Mouse (Mus musculus) layer of hippocampus, adult 2 months (tissue): ENCODE results near the gene Uimc1. TPM values are rescaled to one million over a fixed set of nuclear protein-coding genes. Genes with fewer than 3 reads are reported as not detected.
A peak's percentile ranks its signal among the peaks of the same experiment; 100 is the strongest.

ENCODE experiments used
- DNase-seq, 2 experiments: peaks; one replicate each; pipeline ENCODE4 v3.0.0; 2022; ENCODE audit warnings: low spot score in 2 of 2
- H3K27ac ChIP-seq: fragments of 200-600 bp; 2 replicates; pipeline ENCODE4 v1.8.1; 2022
- H3K4me3 ChIP-seq: fragments of 200-600 bp; 2 replicates; pipeline ENCODE4 v1.8.1; 2022; ENCODE audit warnings: mild to moderate bottlenecking
- CTCF ChIP-seq: fragments of 200-600 bp; conservative IDR thresholded peaks from 2 replicates; pipeline ENCODE4 v1.8.1; 2022; ENCODE audit warnings: antibody characterized with exemption, mild to moderate bottlenecking, moderate library complexity
- total RNA-seq, 2 experiments: library from RNA; stranded (reverse); gene quantifications; 2 replicates each; pipeline ENCODE4 v1.2.3; 2021

The Uimc1 gene
- total RNA-seq, 2 experiments from 2014 or later, result 27.9 to 28.5 TPM

DNA sequence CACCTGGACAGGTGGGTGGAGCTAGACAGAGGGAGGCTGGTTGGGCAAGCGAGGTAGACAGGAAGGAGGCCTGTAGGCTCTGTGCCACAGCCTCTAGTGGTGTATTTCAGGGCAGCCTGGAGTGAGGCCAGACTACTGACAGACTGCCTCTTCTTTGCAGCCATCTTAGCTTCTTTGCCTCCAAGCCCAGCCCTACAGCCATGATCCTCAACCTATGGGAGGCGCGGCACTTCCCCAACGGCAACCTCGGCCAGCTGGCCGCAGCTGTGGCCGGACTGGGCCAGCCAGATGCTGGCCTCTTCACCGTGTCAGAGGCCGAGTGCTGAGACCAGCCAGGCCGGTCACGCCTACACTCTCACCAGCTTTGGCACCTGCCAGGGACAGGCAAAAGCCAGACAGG lies 95.5 kb downstream of the Uimc1 start:
- no peak overlapping the region for H3K4me3 ChIP-seq
- DNase-seq, result no peak
- H3K27ac ChIP-seq, result peak overlapping the region; percentile 28
- TF ChIP-seq CTCF, result peak; percentile 25

DNA sequence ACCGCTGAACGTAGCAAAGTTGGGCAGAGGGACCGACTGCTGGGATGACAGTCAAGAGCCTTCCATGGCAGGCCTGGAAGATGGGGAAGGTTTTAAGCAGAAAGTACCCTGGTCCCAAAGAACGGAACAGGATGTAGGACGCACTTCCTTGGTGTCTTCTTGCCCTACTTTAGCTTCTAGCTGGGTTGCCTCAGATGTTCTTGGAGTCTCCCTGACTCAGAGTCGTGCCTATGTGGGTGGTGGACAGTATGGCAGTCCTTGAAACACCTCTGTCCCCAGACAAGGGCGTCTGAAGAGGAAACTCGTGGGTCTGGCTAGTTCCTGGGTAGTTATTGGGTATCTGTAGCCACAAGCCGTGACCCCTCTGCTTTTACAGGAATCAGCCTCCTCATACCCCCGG lies 98.0 kb downstream of the Uimc1 start:
- no peak overlapping the region for H3K27ac ChIP-seq
- no peak for TF ChIP-seq CTCF
- no peak overlapping the region for H3K4me3 ChIP-seq
- DNase-seq, result no peak

DNA sequence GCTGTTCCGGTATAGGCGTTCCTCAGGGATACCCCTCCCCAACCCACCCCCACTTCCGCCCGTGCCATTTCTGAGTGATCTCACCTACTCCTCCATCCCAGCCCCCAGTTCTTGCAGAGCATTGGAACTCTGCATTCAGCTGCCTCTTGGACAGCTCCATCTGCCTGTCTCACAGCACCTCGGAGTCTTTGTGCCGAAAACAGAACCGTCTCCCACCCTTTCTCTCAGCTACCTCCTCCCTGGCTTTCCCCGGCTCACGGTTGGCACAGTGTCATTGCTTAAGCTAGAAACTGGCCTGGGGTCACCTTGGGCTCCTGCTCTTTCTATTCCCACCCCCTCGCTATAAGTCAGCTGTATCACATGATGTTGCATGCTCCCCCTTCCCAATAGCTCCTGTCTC lies 99.7 kb downstream of the Uimc1 start:
- peak overlapping the region; percentile 23; the same call in 1 of the 2 replicates for H3K27ac ChIP-seq
- peak in 1 of 2 experiments; percentile 40 for DNase-seq

DNA sequence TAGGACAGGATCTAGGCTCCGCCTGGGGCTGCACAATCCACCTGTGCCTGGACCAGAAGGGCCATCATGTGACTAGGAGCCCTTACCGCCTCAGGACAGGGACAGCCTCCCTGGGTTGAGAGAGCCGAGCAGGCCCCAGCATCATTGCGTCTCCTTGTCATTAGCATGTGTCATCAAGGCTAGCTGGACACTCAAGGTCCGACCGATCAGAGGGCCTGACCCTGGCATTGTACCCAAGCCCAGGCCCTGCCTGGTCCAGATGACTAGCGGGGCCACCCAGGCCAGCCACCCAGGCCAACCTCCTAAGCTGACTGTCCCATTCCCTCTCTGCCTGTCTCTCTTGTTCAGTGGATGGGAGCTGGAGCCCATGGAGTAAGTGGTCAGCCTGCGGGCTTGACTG lies 102.5 kb downstream of the Uimc1 start:
- Histone ChIP-seq H3K27ac (no peak overlapping the region), H3K4me3 (no peak overlapping the region)
- DNase-seq, result no peak
- no peak for TF ChIP-seq CTCF

More for the DNA sequence above, 99.7 kb downstream of the Uimc1 start:
- no peak overlapping the region for H3K4me3 ChIP-seq
- TF ChIP-seq CTCF, result no peak

DNA sequence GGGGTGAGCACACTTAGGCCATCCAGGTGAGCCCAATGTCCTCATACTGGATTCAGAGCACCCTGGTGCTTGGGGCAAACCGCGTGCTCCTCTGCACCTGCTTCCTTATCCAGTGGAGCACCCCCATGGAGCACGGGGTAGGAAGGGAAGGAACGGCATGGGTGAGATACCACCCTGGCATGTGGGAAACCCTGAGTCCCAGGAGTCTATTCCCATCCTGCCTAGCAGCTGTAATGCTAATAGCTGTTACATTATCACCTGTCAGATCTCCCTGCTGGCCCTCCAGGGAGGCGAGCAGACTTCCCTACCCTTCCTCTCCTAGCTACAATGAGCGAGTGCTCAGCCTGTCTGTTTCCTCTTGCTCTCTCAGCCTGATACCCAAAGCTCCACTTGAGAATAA lies 104.9 kb downstream of the Uimc1 start:
- Histone ChIP-seq H3K4me3 (no peak overlapping the region), H3K27ac (no peak overlapping the region)
- no peak for DNase-seq
- no peak for TF ChIP-seq CTCF

DNA sequence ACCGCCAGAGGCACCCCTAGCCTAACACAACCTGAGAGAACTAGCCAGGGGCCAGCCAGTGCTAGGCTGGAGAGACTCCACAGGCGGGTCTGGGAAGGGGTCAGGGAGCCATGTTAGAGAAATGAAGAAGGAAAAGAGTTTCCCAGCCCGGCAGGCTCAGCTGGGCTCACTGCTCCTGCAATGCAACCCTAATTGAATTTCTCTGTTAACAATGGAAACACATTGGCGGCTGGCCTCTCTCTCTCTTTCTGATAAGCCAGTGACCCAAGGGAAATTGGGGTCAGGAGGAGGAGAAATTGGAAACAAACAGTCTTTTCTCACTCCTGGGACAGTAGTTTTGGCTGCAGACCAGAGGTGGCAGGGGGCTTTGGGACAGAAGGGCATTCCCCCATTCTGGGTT lies 105.5 kb downstream of the Uimc1 start:
- TF ChIP-seq CTCF, result no peak
- H3K27ac ChIP-seq, result no peak overlapping the region
- no peak for DNase-seq

DNA sequence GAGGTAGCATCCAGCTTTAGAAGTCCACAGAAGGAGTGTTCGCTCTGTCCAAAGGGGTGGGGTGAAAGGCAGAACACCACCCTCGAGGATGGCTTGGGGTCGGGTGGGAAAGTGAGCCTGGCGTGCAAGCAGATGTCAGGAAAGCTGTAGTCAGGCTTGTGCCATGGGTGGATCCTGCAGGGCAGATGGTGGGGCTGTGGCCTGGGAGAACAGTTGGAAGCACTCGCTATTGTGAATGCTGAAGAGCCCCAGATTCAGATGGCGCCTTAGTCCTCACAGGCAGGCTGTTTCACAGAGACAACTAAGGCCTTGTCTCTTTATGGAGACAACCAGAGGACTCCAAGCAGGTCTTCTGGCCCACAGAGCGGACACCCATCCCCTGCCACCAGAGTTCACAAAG lies 107.9 kb downstream of the Uimc1 start:
- DNase-seq, result peak; percentile 44 to 63

More for the DNA sequence above, 105.5 kb downstream of the Uimc1 start:
- no peak overlapping the region for H3K4me3 ChIP-seq

DNA sequence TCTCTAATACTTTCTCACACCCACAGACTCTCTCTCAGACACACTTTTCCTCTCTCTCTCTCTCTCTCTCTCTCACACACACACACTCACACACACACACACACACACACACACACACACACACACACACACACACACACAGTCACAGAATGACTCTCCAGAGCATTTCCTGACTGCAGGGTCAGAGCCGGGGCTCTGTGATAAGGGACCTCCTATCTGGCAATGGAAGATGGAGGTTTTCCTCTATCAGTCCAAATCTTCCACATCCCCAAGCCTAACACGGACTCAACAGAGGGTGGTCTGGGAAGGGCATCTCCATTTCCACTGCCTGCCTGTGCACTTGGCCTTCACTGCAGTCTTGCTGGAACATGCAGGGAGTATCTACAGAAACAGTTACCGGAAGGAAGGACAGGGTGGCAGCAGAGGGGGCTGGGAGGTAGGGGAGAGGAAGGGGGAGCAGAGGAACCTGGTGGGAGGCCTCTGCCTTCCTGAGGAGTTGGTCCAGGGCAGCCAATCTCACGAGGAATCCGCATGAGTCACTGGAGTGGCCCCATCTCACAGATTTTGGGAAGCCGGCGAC lies 111.8 kb downstream of the Uimc1 start:
- no peak for TF ChIP-seq CTCF
- no peak overlapping the region for H3K4me3 ChIP-seq
- H3K27ac ChIP-seq, result peak overlapping the region; percentile 32; the same call in 1 of the 2 replicates
- no peak for DNase-seq

More for the DNA sequence above, 107.9 kb downstream of the Uimc1 start:
- TF ChIP-seq CTCF, result no peak
- Histone ChIP-seq H3K4me3 (no peak overlapping the region), H3K27ac (peak overlapping the region; percentile 75)

DNA sequence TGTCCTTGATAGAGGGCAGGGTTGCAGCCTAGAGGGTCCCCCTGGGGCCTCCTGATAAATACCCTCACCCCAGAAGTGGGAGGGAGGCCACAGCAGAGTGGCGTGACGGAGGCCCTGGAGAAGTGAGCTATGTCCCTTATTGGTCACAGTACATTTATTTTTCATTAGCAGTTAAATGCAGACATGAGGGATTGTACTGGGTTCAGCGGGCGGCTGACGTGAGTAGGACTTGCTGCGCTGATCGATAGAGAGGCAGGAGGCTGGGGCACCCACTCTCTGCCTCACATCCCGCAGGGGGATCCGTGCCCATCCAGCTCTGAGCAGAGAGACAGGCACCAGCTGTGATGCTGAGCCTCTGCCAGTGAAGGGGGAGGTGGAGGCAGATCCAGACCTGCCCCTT lies 112.7 kb downstream of the Uimc1 start:
- TF ChIP-seq CTCF, result no peak
- DNase-seq, result peak; percentile 46 to 52
- H3K27ac ChIP-seq, result peak overlapping the region; percentile 77
- no peak overlapping the region for H3K4me3 ChIP-seq

DNA sequence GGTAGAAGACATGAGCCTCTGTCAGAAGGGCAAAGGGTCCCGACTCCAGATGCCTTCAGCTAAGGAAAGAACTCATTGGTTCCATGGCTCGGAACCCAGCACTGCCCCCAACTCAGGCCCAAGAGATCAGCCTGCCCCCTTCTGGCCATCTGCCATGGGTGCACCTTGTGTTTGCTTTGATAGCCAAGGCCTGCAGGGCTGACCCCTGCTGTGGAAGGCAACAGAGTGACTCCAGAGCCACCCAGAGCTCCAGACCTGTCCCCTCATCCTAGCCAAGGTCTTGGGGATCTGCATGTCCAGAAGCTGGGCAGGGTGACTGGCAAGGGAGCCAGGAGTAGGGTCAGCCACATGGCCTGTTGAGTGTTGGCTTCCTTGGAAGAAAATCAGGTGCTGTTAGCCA lies 116.5 kb downstream of the Uimc1 start:
- Histone ChIP-seq H3K4me3 (no peak overlapping the region), H3K27ac (peak overlapping the region; percentile 51; the same call in 1 of the 2 replicates)
- TF ChIP-seq CTCF, result peak; percentile 61

DNA sequence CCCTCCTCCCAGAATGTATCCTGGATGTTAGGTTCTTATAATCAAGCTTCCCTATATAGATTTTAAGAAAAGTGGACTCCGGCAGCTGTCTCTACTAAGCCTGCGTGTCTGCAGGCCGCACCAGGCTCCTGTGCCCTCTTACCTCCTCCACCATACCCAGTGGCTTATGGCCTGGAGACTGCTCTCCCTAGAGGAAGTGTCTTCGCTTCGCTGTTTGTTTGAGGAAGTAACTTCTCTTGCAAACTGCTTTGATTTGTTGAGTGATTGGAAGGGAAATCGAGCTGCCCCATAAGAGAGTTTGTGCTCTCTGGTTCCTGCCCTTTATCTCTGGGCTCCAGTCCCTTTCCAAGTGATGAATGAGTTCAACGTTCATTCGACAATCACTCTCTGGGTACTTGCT lies 117.1 kb downstream of the Uimc1 start:
- Histone ChIP-seq H3K4me3 (no peak overlapping the region), H3K27ac (no peak overlapping the region; the same call in 1 of the 2 replicates)
- DNase-seq, result no peak
- no peak for TF ChIP-seq CTCF

More for the DNA sequence above, 116.5 kb downstream of the Uimc1 start:
- no peak for DNase-seq

DNA sequence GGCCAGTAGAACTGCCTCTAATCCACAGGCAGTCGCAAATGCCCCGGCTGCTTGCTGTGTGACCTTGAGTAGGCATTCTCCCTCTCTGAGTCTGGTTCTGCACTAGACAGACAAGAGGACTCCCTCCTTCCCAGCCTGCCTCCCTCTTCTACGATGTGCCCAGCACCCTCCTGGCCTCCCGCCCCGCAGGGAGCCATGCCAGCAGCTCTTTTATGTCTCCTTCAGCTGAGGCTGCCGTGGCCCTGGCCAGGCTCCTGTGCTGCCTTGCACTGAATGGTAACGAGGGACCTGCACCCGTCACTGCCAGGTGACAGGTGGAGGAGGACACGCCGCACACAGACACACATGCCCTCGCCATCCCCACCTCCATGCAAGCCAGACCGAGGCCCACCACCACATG lies 119.1 kb downstream of the Uimc1 start:
- DNase-seq, result peak; percentile 37 to 44

DNA sequence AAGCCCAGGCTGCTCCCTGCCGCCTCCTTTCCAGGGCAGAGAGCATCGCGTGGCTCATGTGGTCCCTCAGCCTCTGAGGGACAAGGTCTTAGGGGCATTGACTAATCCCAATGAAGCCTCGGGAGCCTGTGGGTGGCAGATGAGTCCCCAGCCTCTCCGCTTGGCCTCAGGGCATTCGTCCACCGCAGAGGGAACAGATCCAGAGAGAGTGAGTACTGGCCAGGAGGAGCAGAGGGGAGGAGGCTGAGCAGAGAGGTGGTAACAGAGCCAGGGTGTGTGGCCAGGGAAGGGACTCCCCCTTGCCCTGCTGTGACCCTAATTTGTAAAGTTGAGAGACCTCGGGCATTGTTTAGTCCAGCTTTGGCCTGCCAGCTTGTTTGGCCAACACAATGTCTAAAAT lies 121.3 kb downstream of the Uimc1 start:
- no peak for TF ChIP-seq CTCF
- Histone ChIP-seq H3K27ac (peak overlapping the region; percentile 67; the same call in 1 of the 2 replicates), H3K4me3 (no peak overlapping the region)
- DNase-seq, result no peak

More for the DNA sequence above, 119.1 kb downstream of the Uimc1 start:
- TF ChIP-seq CTCF, result no peak
- H3K27ac ChIP-seq, result peak overlapping the region; percentile 67
- peak overlapping the region; percentile 6; the same call in 1 of the 2 replicates for H3K4me3 ChIP-seq

Other genes with a start within 250 kb of the Uimc1 start
- gene Unc5a, start 150.9 kb downstream of the Uimc1 start, total RNA-seq, result 100 to 1,000 TPM; 146 to 148 TPM
- 1 to 10 TPM; 1.1 to 1.3 TPM for gene Hk3, start 78.9 kb downstream of the Uimc1 start, total RNA-seq
- 10 to 100 TPM; 43.0 to 50.3 TPM for gene Zfp346, start 5.0 kb upstream of the Uimc1 start, total RNA-seq
- gene Gm17617, start 33.2 kb upstream of the Uimc1 start, total RNA-seq, result not detected
- gene Fgfr4, start 52.3 kb upstream of the Uimc1 start, total RNA-seq, result under 1 TPM; 0.36 to 0.42 TPM
- 100 to 1,000 TPM; 125 to 131 TPM for gene Nsd1, start 109.5 kb upstream of the Uimc1 start, total RNA-seq
- gene Prelid1, start 220.2 kb upstream of the Uimc1 start, total RNA-seq, result 100 to 1,000 TPM; 142 to 153 TPM
- gene Rab24, start 221.6 kb upstream of the Uimc1 start, total RNA-seq, result 10 to 100 TPM; 82.8 to 84.2 TPM
- gene Mxd3, start 229.5 kb upstream of the Uimc1 start, total RNA-seq, result 1 to 10 TPM; 1.2 to 1.8 TPM